Mouse (Mus musculus) limb, embryonic 11.5 days (tissue): ENCODE data around the gene Kel. TPM values are rescaled to one million over a fixed set of nuclear protein-coding genes. Genes with fewer than 3 reads are reported as not detected.

Experiments used
- ATAC-seq: fragments of 200-750 bp; cut with Nextera tagmentation; 2 replicates; pipeline ENCODE4 v1.8.0; 2017; ENCODE audit warnings: low read depth; ENCODE audit not compliant: insufficient number of reproducible peaks, low FRiP score, low TSS enrichment
- DNase-seq: peaks from one replicate; pipeline ENCODE4 v3.0.0-alpha.2; 2015; ENCODE audit warnings: low spot score
- H3K27ac ChIP-seq: fragments of 300-500 bp; sonication (generic); replicated peaks from 2 replicates; pipeline ENCODE4 v1.5.1; 2014; ENCODE audit warnings: low read depth, mild to moderate bottlenecking, low read length
- H3K27me3 ChIP-seq: fragments of 300-500 bp; sonication (generic); 2 replicates; pipeline ENCODE4 v1.6.1; 2014; ENCODE audit warnings: mild to moderate bottlenecking, low read length, mixed read lengths; ENCODE audit not compliant: control insufficient read depth, insufficient read depth
- H3K36me3 ChIP-seq: fragments of 300-500 bp; sonication (generic); 2 replicates; pipeline ENCODE4 v1.6.1; 2014; ENCODE audit warnings: mild to moderate bottlenecking, low read length, moderate library complexity, mixed read lengths; ENCODE audit not compliant: control insufficient read depth, insufficient read depth
- H3K4me1 ChIP-seq: fragments of 300-500 bp; sonication (generic); 2 replicates; pipeline ENCODE4 v1.6.1; 2014; ENCODE audit warnings: low read length, mixed read lengths; ENCODE audit not compliant: control insufficient read depth, insufficient read depth
- H3K4me2 ChIP-seq: fragments of 300-500 bp; sonication (generic); 2 replicates; pipeline ENCODE4 v1.6.1; 2014; ENCODE audit warnings: low read depth, mild to moderate bottlenecking, moderate library complexity; ENCODE audit not compliant: severe bottlenecking
- H3K4me3 ChIP-seq: fragments of 300-500 bp; sonication (generic); 2 replicates; pipeline ENCODE4 v1.5.1; 2014; ENCODE audit warnings: low read depth, low read length
- H3K9ac ChIP-seq: fragments of 300-500 bp; sonication (generic); 2 replicates; pipeline ENCODE4 v1.6.1; 2014; ENCODE audit warnings: mild to moderate bottlenecking, low read length
- H3K9me3 ChIP-seq: fragments of 300-500 bp; sonication (generic); 2 replicates; pipeline ENCODE4 v1.6.1; 2016; ENCODE audit warnings: low read length; ENCODE audit not compliant: control insufficient read depth
- WGBS: fragments of 180-500 bp; shearing (Covaris S2); extraction: QIAGEN DNeasy Blood & Tissue Kit; methylation state at CpG from one replicate; pipeline ENCODE4 v1.1.7; 2014; 5-methylcytosine and 5-hydroxymethylcytosine counted together
- polyA plus RNA-seq: library from polyadenylated mRNA; unstranded; fragments of >200 nt; fragmentation: Nextera tagmentation; extraction: Ambion mirVana; gene quantifications from 2 replicates; pipeline ENCODE4 v1.2.1, GENCODE M21; 2014

Gene Kel
- polyA plus RNA-seq, 1 experiment from 2014 or later, result 7.9 TPM

GRCm38 (mm10) chr6:41641173-41641866, 62.8 kb downstream of the Kel start:
- H3K4me1 ChIP-seq, result no peaks in the 10 kb centered on the region
- 77% methylated on average over 6 of the region's 6 CpGs for WGBS
- H3K9ac ChIP-seq, result no peak overlapping the region
- H3K4me3 ChIP-seq, result no peak overlapping the region
- no peak for DNase-seq
- no peaks in the 10 kb centered on the region for H3K36me3 ChIP-seq
- no peak for ATAC-seq
- no peak overlapping the region for H3K4me2 ChIP-seq
- H3K9me3 ChIP-seq, result no peaks in the 10 kb centered on the region
- no peaks in the 10 kb centered on the region for H3K27me3 ChIP-seq
- no peak overlapping the region for H3K27ac ChIP-seq

- no peaks in the 10 kb centered on the region for H3K9me3 ChIP-seq
- H3K4me2 ChIP-seq, result no peak overlapping the region
- DNase-seq, result no peak
- no peak for ATAC-seq
- H3K27ac ChIP-seq, result no peak overlapping the region
- no peak overlapping the region for H3K4me3 ChIP-seq
- H3K27me3 ChIP-seq, result no peaks in the 10 kb centered on the region
- H3K4me1 ChIP-seq, result no peaks in the 10 kb centered on the region
- 64% methylated on average over 3 of the region's 3 CpGs for WGBS
- H3K36me3 ChIP-seq, result no peaks in the 10 kb centered on the region
- no peak overlapping the region for H3K9ac ChIP-seq
Measured at GRCm38 (mm10) chr6:41640449-41640848, 63.7 kb downstream of the Kel start.

- H3K36me3 ChIP-seq, result no peaks in the 10 kb centered on the region
- ATAC-seq, result no peak
- H3K27me3 ChIP-seq, result no peaks in the 10 kb centered on the region
- H3K4me2 ChIP-seq, result no peak overlapping the region
- no peak for DNase-seq
- no peak overlapping the region for H3K9ac ChIP-seq
- no peaks in the 10 kb centered on the region for H3K9me3 ChIP-seq
- H3K4me1 ChIP-seq, result no peaks in the 10 kb centered on the region
- H3K4me3 ChIP-seq, result no peak overlapping the region
- no peak overlapping the region for H3K27ac ChIP-seq
- WGBS, result 74% methylated on average over 6 of the region's 6 CpGs
Measured at GRCm38 (mm10) chr6:41637927-41638506, 66.1 kb downstream of the Kel start.

DNA sequence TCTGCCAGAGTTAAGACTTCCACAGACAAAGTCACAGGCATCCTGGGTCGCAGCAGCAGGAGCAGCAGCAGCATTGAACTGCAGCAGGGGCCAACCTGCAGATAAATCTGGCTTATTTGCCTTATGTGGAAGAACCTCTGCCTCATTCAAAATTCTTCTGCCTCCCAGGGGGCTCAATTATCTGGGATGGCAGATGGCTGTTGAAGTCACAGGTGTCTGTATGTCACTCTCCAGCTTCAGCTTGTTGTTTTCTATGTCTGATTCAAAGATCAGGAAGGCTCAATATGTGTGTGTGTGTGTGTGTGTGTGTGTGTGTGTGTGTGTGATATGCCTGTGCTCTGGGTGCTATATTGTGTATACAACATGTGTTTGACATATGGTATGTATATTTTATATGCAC, 66.7 kb downstream of the Kel start:
- Histone ChIP-seq H3K27ac (no peak overlapping the region), H3K4me1 (no peaks in the 10 kb centered on the region), H3K4me3 (no peak overlapping the region), H3K27me3 (no peaks in the 10 kb centered on the region), H3K9me3 (no peaks in the 10 kb centered on the region), H3K4me2 (no peak overlapping the region), H3K9ac (no peak overlapping the region), H3K36me3 (no peaks in the 10 kb centered on the region)
- WGBS, result 33% methylated on average over 1 of the region's 1 CpGs
- no peak for DNase-seq
- no peak for ATAC-seq

Other genes with a start within 250 kb of the Kel start
- not detected in 2 replicates for gene Prss1, start 245.4 kb downstream of the Kel start, polyA plus RNA-seq
- gene Prss2, start 182.6 kb downstream of the Kel start, polyA plus RNA-seq, result not detected in 2 replicates
- gene Ephb6, start 98.9 kb downstream of the Kel start, polyA plus RNA-seq, result 14.8 and 14.9 TPM in 2 replicates
- 0.27 and 0.40 TPM in 2 replicates for gene Trpv6, start 67.9 kb downstream of the Kel start, polyA plus RNA-seq
- gene Trpv5, start 23.6 kb downstream of the Kel start, polyA plus RNA-seq, result not detected in 2 replicates
- gene Llcfc1, start 19.9 kb downstream of the Kel start, polyA plus RNA-seq, result not detected in 2 replicates
- gene Olfr459, start 70.8 kb upstream of the Kel start, polyA plus RNA-seq, result not detected in 2 replicates
- gene Pip, start 143.2 kb upstream of the Kel start, polyA plus RNA-seq, result not detected in 2 replicates
- not detected in 2 replicates for gene Sval2, start 148.7 kb upstream of the Kel start, polyA plus RNA-seq
- gene Sval1, start 247.3 kb upstream of the Kel start, polyA plus RNA-seq, result not detected in 2 replicates